In the genomic region with DNA sequence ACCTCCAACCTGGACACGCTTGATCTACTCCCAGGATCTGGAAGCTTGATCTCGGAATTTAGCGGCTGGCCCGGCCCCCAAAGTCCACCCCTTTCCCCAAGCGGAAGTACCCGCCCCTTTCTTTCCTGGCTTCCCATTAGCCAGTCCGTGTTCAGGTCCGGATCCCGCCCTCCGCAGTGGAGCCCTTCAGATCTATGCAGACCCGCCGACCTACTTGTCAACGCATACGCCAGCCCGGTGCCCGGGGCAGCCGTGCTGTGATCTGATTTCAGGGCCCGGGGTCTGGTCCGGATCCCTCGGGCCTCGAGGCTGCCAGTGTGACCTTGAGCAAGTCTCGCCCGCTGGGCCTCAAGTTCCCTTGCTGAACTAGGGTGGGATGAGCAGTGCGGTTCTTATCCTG, we compare ENCODE assay signal across 8 mouse cellular contexts. TPM values are rescaled to one million over a fixed set of nuclear protein-coding genes. Genes with fewer than 3 reads are reported as not detected.
DNase-seq lines count a peak whose midpoint lies in the region; ATAC-seq and TF ChIP-seq lines count a peak whose summit lies in the region.

Gene Nudt22 (minus strand): TSS at position 112 of the 400 bp plus-strand sequence.
Gene Trpt1 (plus strand): TSS at position 126 of the 400 bp plus-strand sequence.

- peak; percentile 28; the same call in 1 of the 2 replicates for ATAC-seq in G1E (ENCODE audit: extremely low read depth, insufficient number of reproducible peaks, low FRiP score, poor library complexity, severe bottlenecking)
- ATAC-seq in forebrain, embryonic 16.5 days: peak; percentile 70
- peak; percentile 83 for ATAC-seq in lung, postnatal 0 days

- no peaks in the 10 kb centered on the region for H3K9me3 ChIP-seq in G1E (replicated peaks)
- no peaks in the 10 kb centered on the region for H3K9me3 ChIP-seq in forebrain, embryonic 16.5 days (ENCODE audit: control insufficient read depth, low read length)
- no peaks in the 10 kb centered on the region for H3K9me3 ChIP-seq in lung, postnatal 0 days (ENCODE audit: low read length)

- TF ChIP-seq CTCF in G1E (IDR thresholded peaks at IDR 0.05; ENCODE audit: low read depth, low read length): no peak
- TF ChIP-seq CTCF in layer of hippocampus, adult 2 months (conservative IDR thresholded peaks at IDR 0.05): no peak
- TF ChIP-seq CTCF in lung, postnatal 0 days (IDR thresholded peaks at IDR 0.05): no peak

- peak within 1 kb of the TSS; percentile 47; the same call in 1 of the 2 replicates for H3K27ac ChIP-seq in forebrain, embryonic 16.5 days (ENCODE audit: low read length)
- peak within 1 kb of the TSS; percentile 87 for H3K27ac ChIP-seq in layer of hippocampus, adult 2 months
- peak within 1 kb of the TSS; percentile 62 for H3K27ac ChIP-seq in lung, postnatal 0 days (ENCODE audit: low read length)

- WGBS in forebrain, embryonic 16.5 days: under 1% methylated on average over 24 of the region's 24 CpGs
- 0% methylated on average over 22 of the region's 24 CpGs for WGBS in lung, postnatal 0 days

- peak within 1 kb of the TSS; percentile 96 for H3K4me2 ChIP-seq in forebrain, embryonic 16.5 days (ENCODE audit: low read length)
- H3K4me2 ChIP-seq in lung, postnatal 0 days (replicated peaks; ENCODE audit: low read depth, low read length): peak within 1 kb of the TSS; percentile 72

- peak; percentile 82 for DNase-seq in G1E (ENCODE audit: low spot score)
- DNase-seq in cerebellum, adult 11 months: peak; percentile 83
- DNase-seq in heart, postnatal 25 days (ENCODE audit: low spot score): peak; percentile 79
- DNase-seq in layer of hippocampus, adult 2 months (ENCODE audit: low spot score in 2 of 2): peak; percentile 81 to 91
- DNase-seq in lung, postnatal 0 days (ENCODE audit: low spot score): peak; percentile 96
- peak; percentile 69 for DNase-seq in ovary, postnatal 14 days (ENCODE audit: low spot score)
- peak; percentile 70 for DNase-seq in thymus, postnatal 25 days

- H3K9ac ChIP-seq in forebrain, embryonic 16.5 days (replicated peaks; ENCODE audit: low read depth, low read length): peak within 1 kb of the TSS; percentile 81
- H3K9ac ChIP-seq in lung, postnatal 0 days (replicated peaks; ENCODE audit: low read depth): peak within 1 kb of the TSS; percentile 48

- peaks cover 57% of the 10 kb centered on the region for H3K36me3 ChIP-seq in G1E (replicated peaks)
- H3K36me3 ChIP-seq in forebrain, embryonic 16.5 days (ENCODE audit: control insufficient read depth, insufficient read depth): peaks cover 7% of the 10 kb centered on the region; the same call in 1 of the 2 replicates
- H3K36me3 ChIP-seq in lung, postnatal 0 days (ENCODE audit: insufficient read depth, low read length): no peaks in the 10 kb centered on the region

- intact Hi-C loops in heart, postnatal 25 days (cut with DNase I): loop anchor here (5.0 kb wide), 1 partner anchor 41 kb away; the partner anchor contains the start of gene Stip1

- peaks cover 59% of the 10 kb centered on the region for H3K4me1 ChIP-seq in G1E (ENCODE audit: insufficient read depth, low read depth, low read length)
- H3K4me1 ChIP-seq in forebrain, embryonic 16.5 days (replicated peaks; ENCODE audit: control insufficient read depth, insufficient read depth, low read length): peaks cover 37% of the 10 kb centered on the region
- H3K4me1 ChIP-seq in lung, postnatal 0 days (ENCODE audit: insufficient read depth, low read depth, low read length): peaks cover 21% of the 10 kb centered on the region; the same call in 1 of the 2 replicates

- no peaks in the 10 kb centered on the region; the same call in 1 of the 2 replicates for H3K27me3 ChIP-seq in G1E (ENCODE audit: insufficient read depth, low read length)
- no peaks in the 10 kb centered on the region for H3K27me3 ChIP-seq in forebrain, embryonic 16.5 days (replicated peaks; ENCODE audit: control insufficient read depth, insufficient read depth, low read length)
- no peaks in the 10 kb centered on the region for H3K27me3 ChIP-seq in lung, postnatal 0 days (replicated peaks; ENCODE audit: insufficient read depth, low read length)

- no peak; the same call in 1 of the 2 replicates for TF ChIP-seq EP300 in lung, postnatal 0 days (IDR thresholded peaks at IDR 0.05)

- peak within 1 kb of the TSS; percentile 76 for H3K4me3 ChIP-seq in G1E (ENCODE audit: low read depth, low read length)
- peak within 1 kb of the TSS; percentile 85 for H3K4me3 ChIP-seq in forebrain, embryonic 16.5 days (replicated peaks; ENCODE audit: low read length)
- H3K4me3 ChIP-seq in layer of hippocampus, adult 2 months: peak within 1 kb of the TSS; percentile 80
- H3K4me3 ChIP-seq in lung, postnatal 0 days (ENCODE audit: low read depth, low read length): peak within 1 kb of the TSS; percentile 48

RNA-seq across cellular contexts. Expression of gene Nudt22, which starts in this region (rescaled TPM):
- total RNA-seq in G1E (2014; fragmentation: Nextera tagmentation) (16.6 and 30.0 TPM in 2 replicates), G1E (2017) (17.8 and 21.0 TPM in 2 replicates)
- 19.2 and 23.9 TPM in 2 replicates for polyA plus RNA-seq in G1E (2012)
- 15.5 and 16.0 TPM in 2 replicates for polyA plus RNA-seq in forebrain, embryonic 16.5 days (2015; fragmentation: Nextera tagmentation; extraction: Ambion mirVana)
- 10 to 100 TPM; 26.9 to 27.9 TPM for total RNA-seq in heart, postnatal 25 days (2021)
- total RNA-seq in layer of hippocampus, adult 2 months (2021): 10 to 100 TPM; 13.2 to 15.5 TPM
- polyA plus RNA-seq in lung, postnatal 0 days (2015; fragmentation: Nextera tagmentation; extraction: Ambion mirVana): 21.0 and 24.9 TPM in 2 replicates

RNA-seq across cellular contexts. Expression of gene Trpt1, which starts in this region (rescaled TPM):
- total RNA-seq in G1E (2014; fragmentation: Nextera tagmentation): 2.6 and 6.1 TPM in 2 replicates
- 1.6 and 2.7 TPM in 2 replicates for total RNA-seq in G1E (2017)
- polyA plus RNA-seq in G1E (2012): 1.2 TPM in 2 replicates
- polyA plus RNA-seq in forebrain, embryonic 16.5 days (2015; fragmentation: Nextera tagmentation; extraction: Ambion mirVana): 12.5 and 17.9 TPM in 2 replicates
- total RNA-seq in heart, postnatal 25 days (2021): 10 to 100 TPM; 23.1 to 24.0 TPM
- 10 to 100 TPM; 17.4 to 19.2 TPM for total RNA-seq in layer of hippocampus, adult 2 months (2021)
- 11.0 and 11.5 TPM in 2 replicates for polyA plus RNA-seq in lung, postnatal 0 days (2015; fragmentation: Nextera tagmentation; extraction: Ambion mirVana)

Comparison
In these comparisons a context has a peak if more than half of its experiments do, and no peak if none do; other contexts are left out.
1. Peak in every context shown above with its lines: DNase-seq, ATAC-seq, H3K4me3 ChIP-seq and H3K27ac ChIP-seq.
2. ATAC-seq: peak in every context shown above with its lines; median percentile 83 in lung, postnatal 0 days; 70 in forebrain, embryonic 16.5 days; 28 in G1E.